13 mouse cellular contexts compared by ENCODE assay signal in genomic region chr11:20043256-20043655, GRCm38 (mm10).
DNase-seq lines count a peak whose midpoint lies in the region; ATAC-seq and TF ChIP-seq lines count a peak whose summit lies in the region.
"Had no signal": no experiment of that assay in that cellular context is flagged by ENCODE, and none has a peak within 500 bp of the region (broad histone marks: within the 10 kb centered on the region; RNA-seq: fewer than 3 reads in every experiment).

No protein-coding gene starts in this region.

- H3K4me3 ChIP-seq in olfactory bulb, adult 2 months (ENCODE audit: insufficient read depth, low read depth, low read length): no peak overlapping the region
- H3K4me3 ChIP-seq: hindbrain, embryonic 12.5 days; stomach, embryonic 15.5 days had no signal

- peak overlapping the region; percentile 18; the same call in 1 of the 2 replicates for H3K27ac ChIP-seq in olfactory bulb, adult 2 months (ENCODE audit: insufficient read depth, low read depth, low read length)
- H3K27ac ChIP-seq: hindbrain, embryonic 12.5 days; stomach, embryonic 15.5 days had no signal

- TF ChIP-seq POLR2A in olfactory bulb, adult 2 months (IDR thresholded peaks at IDR 0.05; ENCODE audit: insufficient read depth, low read depth, low read length): no peak

- DNase-seq in frontal cortex, postnatal 14 days (ENCODE audit: low spot score in 2 of 2): no peak
- peak; percentile 36 to 50 for DNase-seq in right cerebral cortex, postnatal 36 days (ENCODE audit: low spot score in 2 of 2)
- DNase-seq in right cerebral cortex, postnatal 4 days: no peak
- no peak for DNase-seq in heart, postnatal 4 days
- no peak for DNase-seq in urinary bladder, adult 18-20 months (ENCODE audit: low spot score in 2 of 2)
- DNase-seq: adrenal gland, postnatal 14 days; heart, adult 18-20 months had no signal

- peak; percentile 56 for ATAC-seq in frontal cortex, adult (ENCODE audit: low TSS enrichment)
- ATAC-seq in erythroblast, adult 5-6 weeks (replicated peaks; ENCODE audit: low FRiP score, poor library complexity, severe bottlenecking): 0 out of 2 replicates have a peak, but pooled peaks have one; percentile 34
- ATAC-seq: intestine, postnatal 0 days had no signal

- no peak for TF ChIP-seq CTCF in olfactory bulb, adult 2 months (IDR thresholded peaks at IDR 0.05; ENCODE audit: insufficient read depth, low read depth, low read length)

- 53% methylated on average over 4 of the region's 4 CpGs for WGBS in olfactory bulb, adult 2 months

- peaks cover 30% of the 10 kb centered on the region for H3K4me1 ChIP-seq in olfactory bulb, adult 2 months (ENCODE audit: control insufficient read depth, insufficient read depth, low read length)

Comparison
In these comparisons a context has a peak if more than half of its experiments do, and no peak if none do; other contexts are left out.
1. DNase-seq: peak in right cerebral cortex, postnatal 36 days (2 of 2); none in frontal cortex, postnatal 14 days (0 of 2), right cerebral cortex, postnatal 4 days (single experiment), heart, postnatal 4 days (single experiment) and urinary bladder, adult 18-20 months (0 of 2).